Mouse (Mus musculus): ENCODE data around the gene Sdsl.
A peak's percentile ranks its signal among the peaks of the same experiment; 100 is the strongest.
"Not testable (repeated sequence)": the region's sequence is repeated elsewhere in the genome, so short reads cannot be mapped to it uniquely, and the experiment has no call there.

The Sdsl gene

GRCm38 (mm10) chr5:120472770-120473169 is at the start of gene Sdsl:
Gene Sdsl (minus strand): TSS chr5:120472810.
- DNase-seq (ENCODE audit: low read depth, low spot score) = no peak

GRCm38 (mm10) chr5:120517552-120517951 is 44.9 kb upstream of the Sdsl start:
- no peak for DNase-seq (ENCODE audit: low read depth, low spot score)

- DNase-seq (ENCODE audit: low read depth, low spot score) = no peak
These were observed 43.8 kb upstream of the Sdsl start for GRCm38 (mm10) chr5:120516221-120516984.

GRCm38 (mm10) chr5:120515451-120515850 is 42.8 kb upstream of the Sdsl start:
- DNase-seq (ENCODE audit: low read depth, low spot score) = no peak

- no peak for DNase-seq (ENCODE audit: low read depth, low spot score)
These were observed 42.1 kb upstream of the Sdsl start for GRCm38 (mm10) chr5:120514754-120515153.

- DNase-seq (ENCODE audit: low read depth, low spot score) = no peak
These were observed 41.5 kb upstream of the Sdsl start for GRCm38 (mm10) chr5:120514031-120514677.

GRCm38 (mm10) chr5:120512911-120513555 is 40.4 kb upstream of the Sdsl start:
- DNase-seq (ENCODE audit: low read depth, low spot score) = no peak

- no peak for DNase-seq (ENCODE audit: low read depth, low spot score)
These were observed 39.1 kb upstream of the Sdsl start for GRCm38 (mm10) chr5:120511643-120512220.

- peak; percentile 75 for DNase-seq (ENCODE audit: low read depth, low spot score)
These were observed 38.5 kb upstream of the Sdsl start, which contains the start of gene Slc8b1 for GRCm38 (mm10) chr5:120510982-120511642. Gene Slc8b1 (plus strand): TSS chr5:120511168.

- DNase-seq (ENCODE audit: low read depth, low spot score) = no peak
These were observed 34.7 kb upstream of the Sdsl start for GRCm38 (mm10) chr5:120507311-120507710.

- no peak for DNase-seq (ENCODE audit: low read depth, low spot score)
These were observed 33.9 kb upstream of the Sdsl start for GRCm38 (mm10) chr5:120506490-120506889.

- DNase-seq (ENCODE audit: low read depth, low spot score) = no peak
These were observed 33.2 kb upstream of the Sdsl start for GRCm38 (mm10) chr5:120505781-120506180.

GRCm38 (mm10) chr5:120505368-120505767 is 32.8 kb upstream of the Sdsl start:
- no peak for DNase-seq (ENCODE audit: low read depth, low spot score)

- DNase-seq (ENCODE audit: low read depth, low spot score) = peak; percentile 78
These were observed 30.7 kb upstream of the Sdsl start, which contains the start of gene Plbd2 for GRCm38 (mm10) chr5:120503144-120503795. Gene Plbd2 (minus strand): TSS chr5:120503625.

- no peak for DNase-seq (ENCODE audit: low read depth, low spot score)
These were observed 30.1 kb upstream of the Sdsl start for GRCm38 (mm10) chr5:120502675-120503143.

GRCm38 (mm10) chr5:120502147-120502621 is 29.6 kb upstream of the Sdsl start:
- DNase-seq (ENCODE audit: low read depth, low spot score) = no peak

- DNase-seq (ENCODE audit: low read depth, low spot score) = not testable (repeated sequence)
These were observed 28.0 kb upstream of the Sdsl start for GRCm38 (mm10) chr5:120500609-120501008.

GRCm38 (mm10) chr5:120499202-120499601 is 26.6 kb upstream of the Sdsl start:
- DNase-seq (ENCODE audit: low read depth, low spot score) = no peak

GRCm38 (mm10) chr5:120497071-120497470 is 24.5 kb upstream of the Sdsl start:
- no peak for DNase-seq (ENCODE audit: low read depth, low spot score)

GRCm38 (mm10) chr5:120495703-120496226 is 23.2 kb upstream of the Sdsl start:
- DNase-seq (ENCODE audit: low read depth, low spot score) = no peak

Data from retina, adult 2 months (tissue).